Mouse (Mus musculus): ENCODE data around the gene Chrm5. TPM values are rescaled to one million over a fixed set of nuclear protein-coding genes. Genes with fewer than 3 reads are reported as not detected.

The Chrm5 gene
- polyA plus RNA-seq, 1 experiment from 2014 or later = not detected

DNA sequence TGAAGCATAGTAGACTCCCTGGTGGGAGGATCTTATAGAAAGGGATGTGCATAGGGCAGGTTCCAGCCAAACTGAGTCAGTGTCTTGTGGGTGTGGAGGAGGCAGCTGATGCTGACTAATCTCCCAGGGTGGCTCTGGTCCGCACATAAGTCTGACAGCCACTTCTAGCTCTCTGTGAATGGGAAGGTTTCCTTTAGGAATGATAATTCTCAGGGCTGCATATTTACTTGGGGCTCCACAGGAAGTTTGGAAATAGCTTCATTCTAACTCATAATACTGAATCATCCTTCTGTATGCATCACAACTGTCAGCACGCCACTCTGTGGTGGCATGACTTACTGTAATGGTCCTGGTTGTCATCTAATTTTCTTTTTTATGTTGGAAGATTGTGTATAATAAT lies 37.1 kb downstream of the Chrm5 start:
- H3K4me2 ChIP-seq (ENCODE audit: low read depth, low read length) = no peak overlapping the region
- no peaks in the 10 kb centered on the region for H3K36me3 ChIP-seq (ENCODE audit: control insufficient read depth, insufficient read depth, low read length)
- no peak overlapping the region for H3K9ac ChIP-seq (ENCODE audit: low read depth, low read length)
- no peak overlapping the region for H3K27ac ChIP-seq (ENCODE audit: low read length)
- H3K4me3 ChIP-seq (ENCODE audit: low read length) = no peak overlapping the region
- H3K27me3 ChIP-seq (replicated peaks; ENCODE audit: control insufficient read depth, insufficient read depth, low read length) = no peaks in the 10 kb centered on the region
- no peaks in the 10 kb centered on the region for H3K4me1 ChIP-seq (ENCODE audit: control insufficient read depth, insufficient read depth, low read length)
- 67% methylated on average over 2 of the region's 2 CpGs for WGBS
- ATAC-seq = no peak
- H3K9me3 ChIP-seq (ENCODE audit: control insufficient read depth, low read length) = no peaks in the 10 kb centered on the region

DNA sequence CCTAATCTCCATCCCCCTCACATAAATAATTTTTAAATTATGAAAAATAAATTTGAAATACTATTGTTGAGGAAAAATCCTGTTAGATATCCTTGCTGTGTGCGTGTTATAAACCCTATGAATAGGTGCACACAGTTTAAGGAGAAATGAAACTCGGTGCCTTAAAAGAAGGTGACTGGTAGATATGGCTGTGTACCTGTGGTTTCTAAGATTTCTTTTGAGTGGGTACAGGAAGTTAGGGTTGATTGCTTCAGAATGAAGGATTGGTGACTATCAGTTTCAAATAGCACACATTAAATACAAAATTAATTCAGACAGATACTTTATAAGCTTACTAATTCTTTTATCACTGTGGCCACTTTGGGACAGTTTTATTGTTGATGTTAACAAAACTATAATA lies 43.0 kb downstream of the Chrm5 start:
- no peaks in the 10 kb centered on the region for H3K36me3 ChIP-seq (ENCODE audit: control insufficient read depth, insufficient read depth, low read length)
- H3K27me3 ChIP-seq (replicated peaks; ENCODE audit: control insufficient read depth, insufficient read depth, low read length) = no peaks in the 10 kb centered on the region
- H3K4me1 ChIP-seq (ENCODE audit: control insufficient read depth, insufficient read depth, low read length) = no peaks in the 10 kb centered on the region
- H3K27ac ChIP-seq (ENCODE audit: low read length) = no peak overlapping the region
- H3K9me3 ChIP-seq (ENCODE audit: control insufficient read depth, low read length) = no peaks in the 10 kb centered on the region
- H3K4me3 ChIP-seq (ENCODE audit: low read length) = no peak overlapping the region
- H3K9ac ChIP-seq (ENCODE audit: low read depth, low read length) = no peak overlapping the region
- WGBS = 81% methylated on average over 2 of the region's 2 CpGs
- H3K4me2 ChIP-seq (ENCODE audit: low read depth, low read length) = no peak overlapping the region
- ATAC-seq = no peak

DNA sequence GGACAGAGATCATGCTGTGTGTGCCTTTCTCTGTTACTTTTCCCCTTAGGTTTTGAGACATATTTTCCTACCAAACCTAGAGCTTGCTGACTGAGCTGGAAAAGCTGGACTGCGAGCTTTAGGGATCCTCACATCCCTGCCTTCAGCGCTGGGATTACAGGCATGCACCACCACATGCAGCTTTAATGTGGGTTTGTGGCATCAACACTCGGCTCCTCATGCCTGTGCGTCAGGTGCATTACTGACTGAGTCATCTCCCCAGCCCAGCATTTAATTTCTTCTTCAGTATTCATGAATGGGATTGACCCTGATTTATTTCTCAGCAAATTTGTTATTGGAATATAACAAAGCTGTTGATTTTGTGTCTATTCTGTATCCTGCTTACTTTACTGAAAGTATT lies 44.3 kb downstream of the Chrm5 start:
- Histone ChIP-seq H3K4me1 (ENCODE audit: control insufficient read depth, insufficient read depth, low read length) (no peaks in the 10 kb centered on the region), H3K9me3 (ENCODE audit: control insufficient read depth, low read length) (no peaks in the 10 kb centered on the region), H3K4me3 (ENCODE audit: low read length) (no peak overlapping the region), H3K9ac (ENCODE audit: low read depth, low read length) (no peak overlapping the region), H3K4me2 (ENCODE audit: low read depth, low read length) (no peak overlapping the region), H3K36me3 (ENCODE audit: control insufficient read depth, insufficient read depth, low read length) (no peaks in the 10 kb centered on the region), H3K27ac (ENCODE audit: low read length) (no peak overlapping the region), H3K27me3 (replicated peaks; ENCODE audit: control insufficient read depth, insufficient read depth, low read length) (no peaks in the 10 kb centered on the region)
- 69% methylated on average over 4 of the region's 4 CpGs for WGBS
- no peak for ATAC-seq

DNA sequence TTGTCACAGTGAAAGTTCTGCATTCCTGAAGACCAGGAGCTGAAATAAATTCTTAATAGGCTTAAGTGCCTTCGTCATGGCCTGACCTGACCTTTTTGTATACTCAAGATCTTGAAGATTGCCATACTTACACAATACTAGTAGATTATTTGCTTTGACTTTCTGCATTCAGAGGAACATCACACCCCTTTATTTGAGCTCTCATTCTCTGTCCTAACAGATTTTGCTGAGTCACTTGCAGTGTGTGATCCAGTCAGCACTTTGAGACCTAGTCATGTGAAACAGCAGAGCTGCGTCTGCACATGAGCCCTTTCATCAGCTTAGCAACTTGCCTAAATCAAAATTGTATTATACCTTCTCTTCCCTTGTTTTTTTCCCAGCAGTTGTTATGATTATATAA lies 47.2 kb downstream of the Chrm5 start:
- no peaks in the 10 kb centered on the region for H3K27me3 ChIP-seq (replicated peaks; ENCODE audit: control insufficient read depth, insufficient read depth, low read length)
- no peaks in the 10 kb centered on the region for H3K36me3 ChIP-seq (ENCODE audit: control insufficient read depth, insufficient read depth, low read length)
- no peak overlapping the region for H3K4me3 ChIP-seq (ENCODE audit: low read length)
- 58% methylated on average over 2 of the region's 2 CpGs for WGBS
- H3K27ac ChIP-seq (ENCODE audit: low read length) = no peak overlapping the region
- ATAC-seq = no peak
- no peak overlapping the region for H3K4me2 ChIP-seq (ENCODE audit: low read depth, low read length)
- H3K9ac ChIP-seq (ENCODE audit: low read depth, low read length) = no peak overlapping the region
- H3K4me1 ChIP-seq (ENCODE audit: control insufficient read depth, insufficient read depth, low read length) = no peaks in the 10 kb centered on the region
- H3K9me3 ChIP-seq (ENCODE audit: control insufficient read depth, low read length) = no peaks in the 10 kb centered on the region

DNA sequence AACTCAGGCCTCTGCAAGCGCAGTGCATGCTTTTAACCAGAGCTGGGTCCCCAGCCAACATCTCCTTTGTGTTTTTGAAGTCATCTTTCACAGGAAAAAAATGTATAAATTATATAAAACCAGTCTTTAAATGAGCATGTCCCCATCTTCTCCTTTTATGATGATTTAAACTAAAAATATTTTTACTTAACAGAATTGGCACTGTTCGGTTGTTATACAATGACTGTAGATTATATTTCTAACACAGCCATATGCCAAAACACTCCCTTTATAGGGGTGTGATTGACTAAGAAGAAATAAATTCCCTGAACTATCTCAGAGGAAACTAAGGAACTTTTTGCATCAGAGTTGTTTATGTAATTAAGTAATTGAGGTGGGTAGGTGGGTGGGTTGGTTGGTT lies 48.0 kb downstream of the Chrm5 start:
- H3K4me1 ChIP-seq (ENCODE audit: control insufficient read depth, insufficient read depth, low read length) = no peaks in the 10 kb centered on the region
- no peaks in the 10 kb centered on the region for H3K27me3 ChIP-seq (replicated peaks; ENCODE audit: control insufficient read depth, insufficient read depth, low read length)
- no peak overlapping the region for H3K4me3 ChIP-seq (ENCODE audit: low read length)
- no peak overlapping the region for H3K27ac ChIP-seq (ENCODE audit: low read length)
- H3K36me3 ChIP-seq (ENCODE audit: control insufficient read depth, insufficient read depth, low read length) = no peaks in the 10 kb centered on the region
- ATAC-seq = no peak
- H3K9ac ChIP-seq (ENCODE audit: low read depth, low read length) = no peak overlapping the region
- WGBS = 95% methylated on average over 2 of the region's 2 CpGs
- no peaks in the 10 kb centered on the region for H3K9me3 ChIP-seq (ENCODE audit: control insufficient read depth, low read length)
- H3K4me2 ChIP-seq (ENCODE audit: low read depth, low read length) = no peak overlapping the region

DNA sequence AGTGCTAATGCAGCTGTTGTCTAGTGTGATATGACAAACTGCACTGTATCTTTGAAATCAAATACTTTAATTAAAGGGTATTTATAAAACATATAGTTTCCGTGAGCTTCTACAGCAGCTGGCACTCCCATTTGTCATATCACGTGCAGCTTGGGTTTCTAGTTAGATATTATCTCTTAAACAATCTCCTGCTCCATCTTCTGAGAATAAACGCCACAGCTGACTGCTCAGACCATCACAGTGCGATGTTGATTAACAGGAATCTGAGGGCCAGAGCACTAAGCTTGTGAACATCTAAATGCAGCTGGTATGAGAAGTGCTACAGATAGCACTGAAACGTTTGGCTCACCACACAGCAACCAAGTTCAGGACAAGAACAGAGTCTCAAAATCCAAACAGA lies 50.2 kb downstream of the Chrm5 start:
- Histone ChIP-seq H3K27me3 (replicated peaks; ENCODE audit: control insufficient read depth, insufficient read depth, low read length) (no peaks in the 10 kb centered on the region), H3K36me3 (ENCODE audit: control insufficient read depth, insufficient read depth, low read length) (no peaks in the 10 kb centered on the region), H3K4me3 (ENCODE audit: low read length) (no peak overlapping the region), H3K9ac (ENCODE audit: low read depth, low read length) (no peak overlapping the region), H3K4me2 (ENCODE audit: low read depth, low read length) (no peak overlapping the region), H3K9me3 (ENCODE audit: control insufficient read depth, low read length) (no peaks in the 10 kb centered on the region), H3K4me1 (ENCODE audit: control insufficient read depth, insufficient read depth, low read length) (no peaks in the 10 kb centered on the region), H3K27ac (ENCODE audit: low read length) (no peak overlapping the region)
- WGBS = 58% methylated on average over 5 of the region's 5 CpGs
- ATAC-seq = no peak

DNA sequence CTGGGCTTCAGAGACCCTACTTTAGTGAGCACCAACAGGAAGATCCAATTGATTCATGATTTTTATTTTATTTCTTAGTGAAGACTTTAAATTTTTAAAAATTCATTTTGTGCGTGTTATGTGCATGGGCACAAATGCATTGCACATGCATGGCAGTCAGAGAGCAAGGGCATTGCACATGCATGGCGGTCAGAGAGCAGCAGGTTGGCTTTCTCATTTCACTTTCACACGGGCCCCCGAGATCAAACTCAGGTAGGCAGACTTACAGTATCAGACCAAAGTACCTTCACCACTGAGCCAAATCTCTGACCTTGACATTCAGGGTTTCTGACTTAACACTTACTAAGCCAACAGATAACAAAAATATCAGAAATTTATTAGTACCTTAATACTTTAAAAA lies 50.9 kb downstream of the Chrm5 start:
- Histone ChIP-seq H3K4me2 (ENCODE audit: low read depth, low read length) (no peak overlapping the region), H3K9me3 (ENCODE audit: control insufficient read depth, low read length) (no peaks in the 10 kb centered on the region), H3K27ac (ENCODE audit: low read length) (no peak overlapping the region), H3K9ac (ENCODE audit: low read depth, low read length) (no peak overlapping the region), H3K4me3 (ENCODE audit: low read length) (no peak overlapping the region), H3K36me3 (ENCODE audit: control insufficient read depth, insufficient read depth, low read length) (no peaks in the 10 kb centered on the region), H3K27me3 (replicated peaks; ENCODE audit: control insufficient read depth, insufficient read depth, low read length) (no peaks in the 10 kb centered on the region), H3K4me1 (ENCODE audit: control insufficient read depth, insufficient read depth, low read length) (no peaks in the 10 kb centered on the region)
- 86% methylated on average over 4 of the region's 4 CpGs for WGBS
- no peak for ATAC-seq

Other genes starting within 250 kb of the Chrm5 start
- 19.9 and 22.6 TPM in 2 replicates for gene Lpcat4, start 241.3 kb downstream of the Chrm5 start, polyA plus RNA-seq (2015; fragmentation: Nextera tagmentation; extraction: Ambion mirVana)
- gene Nutm1, start 221.5 kb downstream of the Chrm5 start, polyA plus RNA-seq (2015; fragmentation: Nextera tagmentation; extraction: Ambion mirVana) = 0.04 TPM in 1 of 2 replicates, not detected in the other
- gene Nop10, start 218.8 kb downstream of the Chrm5 start, polyA plus RNA-seq (2015; fragmentation: Nextera tagmentation; extraction: Ambion mirVana) = 214 and 238 TPM in 2 replicates
- 11.9 and 14.9 TPM in 2 replicates for gene Slc12a6, start 214.9 kb downstream of the Chrm5 start, polyA plus RNA-seq (2015; fragmentation: Nextera tagmentation; extraction: Ambion mirVana)
- gene Gm21985, start 214.5 kb downstream of the Chrm5 start, polyA plus RNA-seq (2015; fragmentation: Nextera tagmentation; extraction: Ambion mirVana) = not detected in 2 replicates
- gene Emc4, start 112.7 kb downstream of the Chrm5 start, polyA plus RNA-seq (2015; fragmentation: Nextera tagmentation; extraction: Ambion mirVana) = 113 and 118 TPM in 2 replicates
- gene Katnbl1, start 101.6 kb downstream of the Chrm5 start, polyA plus RNA-seq (2015; fragmentation: Nextera tagmentation; extraction: Ambion mirVana) = 31.9 and 33.9 TPM in 2 replicates
- 19.2 and 20.1 TPM in 2 replicates for gene Emc7, start 25.8 kb downstream of the Chrm5 start, polyA plus RNA-seq (2015; fragmentation: Nextera tagmentation; extraction: Ambion mirVana)
- gene Aven, start 12.2 kb upstream of the Chrm5 start, polyA plus RNA-seq (2015; fragmentation: Nextera tagmentation; extraction: Ambion mirVana) = 1.7 and 6.2 TPM in 2 replicates